Mouse (Mus musculus) spleen, postnatal 14 days (tissue): Measurements from ENCODE around the gene Selenoh.

Experiments used
- DNase-seq, 2 experiments: peaks; one replicate each; pipeline ENCODE4 v3.0.0; 2021 to 2022; ENCODE audit warnings: low spot score in 2 of 2

The Selenoh gene

DNA sequence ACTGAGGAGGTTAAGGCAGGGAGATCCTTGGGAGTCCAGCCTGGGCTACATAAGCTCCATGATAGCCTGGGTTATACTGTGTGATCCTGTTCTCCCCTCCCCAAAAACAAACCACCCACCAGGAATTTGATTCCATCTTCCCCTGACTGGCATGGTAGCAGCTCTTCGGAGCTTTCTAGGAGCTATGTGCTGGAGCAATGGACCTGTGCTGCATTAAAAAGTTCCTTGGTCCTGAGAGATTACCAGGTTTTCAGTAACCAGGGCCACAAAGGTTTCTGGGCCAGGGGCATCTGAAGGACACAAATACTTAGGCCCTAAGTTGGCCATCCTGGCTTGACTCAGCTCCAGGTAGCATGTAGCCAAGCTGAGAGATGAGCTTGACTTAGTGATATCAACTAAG lies 38.6 kb downstream of the Selenoh start:
- no peak for DNase-seq

DNA sequence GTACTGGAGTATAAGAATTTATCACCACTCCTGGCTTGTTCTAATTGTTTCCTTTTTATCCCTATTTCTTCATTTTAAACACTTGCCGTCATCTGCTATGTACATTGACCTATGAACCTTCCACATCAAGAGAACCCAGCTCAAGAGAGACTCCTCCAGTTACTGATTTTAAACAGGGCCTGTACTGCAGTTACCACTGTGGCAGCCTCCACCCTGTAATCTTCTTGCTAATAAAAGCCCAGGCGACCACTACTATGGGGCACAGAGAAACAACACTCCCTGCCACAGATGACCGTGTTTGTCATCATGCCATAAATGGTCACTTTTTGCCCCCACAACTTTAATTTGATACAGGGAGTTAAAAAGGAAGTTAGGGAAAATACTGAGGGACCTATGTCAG lies 43.5 kb downstream of the Selenoh start:
- no peak for DNase-seq

DNA sequence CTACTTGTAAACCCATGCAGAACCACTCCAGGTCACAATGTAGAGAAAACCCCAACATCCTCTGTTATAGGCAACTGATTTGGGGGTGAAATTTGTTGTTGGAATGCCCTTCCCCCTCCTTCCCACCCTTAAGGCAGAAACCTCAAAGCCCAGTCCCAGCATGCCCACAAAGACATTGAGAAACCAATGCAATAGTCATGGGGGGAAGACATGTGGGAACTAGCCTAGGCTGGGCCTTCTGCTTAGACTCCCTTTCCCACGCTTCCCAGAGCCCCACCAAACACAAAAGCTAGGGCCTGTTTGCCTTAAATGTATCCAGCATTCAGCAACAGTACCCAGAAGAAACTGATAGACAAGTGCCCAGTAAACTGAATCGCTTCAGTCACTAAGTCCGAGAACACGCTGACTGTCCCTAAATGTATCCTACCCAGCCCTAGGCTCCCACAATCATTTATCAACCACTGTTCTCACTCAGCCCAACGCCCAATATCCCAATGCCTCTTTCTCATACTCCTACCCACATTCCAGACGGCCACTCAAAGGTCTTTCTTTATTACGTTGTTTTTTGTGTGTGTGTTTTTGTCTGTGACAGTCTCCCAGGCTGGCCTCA lies 44.1 kb downstream of the Selenoh start:
- DNase-seq = no peak

DNA sequence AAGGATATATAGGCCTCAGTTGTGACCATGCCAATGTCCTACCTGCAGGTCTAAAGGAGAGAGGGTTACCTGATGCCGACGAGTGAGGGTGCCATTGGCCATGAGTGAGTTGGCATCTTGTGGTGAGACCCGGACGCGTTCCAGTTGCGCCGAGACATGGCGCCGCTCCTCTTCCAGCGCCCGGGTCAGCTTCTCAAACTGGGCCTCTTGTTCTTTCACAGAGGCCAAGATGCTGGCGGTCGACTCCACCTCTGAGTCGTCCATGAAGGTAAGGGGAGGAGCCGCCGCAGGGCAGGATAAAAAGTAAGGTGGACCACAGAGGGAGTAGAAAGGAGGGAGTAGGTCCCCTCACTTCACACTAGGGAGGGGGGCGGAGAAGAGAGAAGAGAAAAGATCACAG lies 46.4 kb downstream of the Selenoh start:
- no peak for DNase-seq

DNA sequence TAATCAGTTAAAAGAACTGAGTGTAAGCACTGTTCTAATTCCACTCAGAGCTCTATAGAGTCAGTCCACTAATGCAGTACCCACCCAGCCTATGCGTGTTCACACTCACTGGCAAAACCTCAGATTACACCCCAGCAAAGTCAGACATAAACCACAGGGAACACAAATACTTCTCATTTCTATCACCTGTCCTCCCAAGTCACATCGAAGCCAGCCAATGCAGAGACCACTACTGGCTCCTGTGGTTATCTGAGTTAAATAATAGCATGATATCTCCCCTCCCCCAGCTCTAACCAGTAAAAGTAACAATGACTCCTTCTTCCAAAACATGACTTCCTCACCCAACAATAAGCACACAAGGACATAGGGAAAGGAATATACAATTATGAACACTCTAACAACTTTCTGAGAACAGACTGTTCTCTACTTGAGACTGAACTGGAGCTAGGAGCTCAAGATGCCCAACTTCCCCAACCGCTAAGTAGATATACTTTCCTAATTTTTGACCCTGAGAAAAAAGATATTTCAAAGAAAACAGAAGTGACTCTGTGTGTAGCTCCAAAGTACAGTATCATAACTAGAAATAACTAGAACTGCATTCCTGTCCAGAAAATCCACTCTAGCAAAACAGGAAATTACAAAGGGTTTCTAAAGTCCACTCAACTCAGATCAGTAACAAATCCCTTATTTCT lies 47.0 kb downstream of the Selenoh start:
- DNase-seq = no peak

DNA sequence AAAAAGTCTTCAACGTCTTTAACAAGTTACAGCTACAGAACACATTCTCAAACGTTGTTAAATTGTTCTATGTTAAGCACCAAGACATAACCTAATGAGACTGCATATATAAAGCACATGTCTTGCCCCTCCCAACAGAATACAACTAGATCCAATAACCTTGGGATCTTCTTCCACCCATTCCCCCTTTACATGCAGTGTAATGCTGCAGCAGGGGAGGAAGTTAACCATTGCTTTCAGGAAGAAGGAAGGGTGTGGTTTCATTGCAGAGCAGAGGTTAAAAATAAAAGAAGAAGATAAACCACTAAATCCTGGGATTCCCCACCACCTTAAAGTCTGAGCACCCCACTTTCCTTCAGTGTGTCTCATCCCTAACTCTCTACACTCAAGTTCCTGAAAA lies 47.9 kb downstream of the Selenoh start:
- DNase-seq = no peak

DNA sequence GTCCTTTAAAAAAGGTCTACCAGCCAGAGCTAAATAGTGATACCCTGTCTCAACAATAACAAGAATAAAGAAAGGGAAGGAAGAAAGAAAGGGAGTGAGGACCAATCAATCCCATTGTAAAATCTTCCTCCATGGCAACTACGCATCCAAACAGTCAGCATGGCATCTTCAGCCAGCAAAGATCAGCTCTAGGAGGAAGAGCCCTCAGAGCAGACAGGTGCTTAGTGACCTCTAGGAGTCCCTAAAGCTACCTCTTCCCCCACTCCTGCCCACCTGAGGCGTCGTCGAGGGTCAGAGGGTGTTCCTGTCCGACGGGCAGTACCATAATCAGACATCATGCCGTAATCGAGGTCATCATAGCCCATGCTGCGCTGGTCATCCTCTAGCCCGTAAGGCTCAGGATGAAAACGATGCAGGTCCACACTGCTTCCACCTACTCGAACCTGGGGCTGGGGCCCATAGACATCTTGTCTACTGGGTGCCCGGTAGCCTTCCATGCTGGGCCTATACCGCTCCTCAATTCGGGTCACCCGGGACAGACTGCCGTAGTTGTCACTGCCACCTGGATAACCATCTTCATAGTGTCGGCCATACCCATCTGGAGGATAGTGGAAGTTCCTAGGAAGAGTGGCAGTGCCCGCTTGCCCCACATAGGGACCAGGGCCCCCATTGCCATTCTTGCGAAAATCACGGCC lies 50.8 kb downstream of the Selenoh start:
- no peak for DNase-seq
